Mouse (Mus musculus) liver, adult 10 weeks (tissue): Measurements from ENCODE around the gene Gm5624. TPM values are rescaled to one million over a fixed set of nuclear protein-coding genes. Genes with fewer than 3 reads are reported as not detected.

Experiments
- polyA plus RNA-seq: library from polyadenylated mRNA; stranded (reverse); fragments of 350-450 nt; fragmentation: Illumina TruSeq; extraction: RNeasy Lipid Tissue Mini Kit (QIAGEN cat#74804); gene quantifications from one replicate; pipeline ENCODE4 v1.2.3, GENCODE M21; 2014; ENCODE audit warnings: low read depth, low replicate concordance

Gene Gm5624
- polyA plus RNA-seq, result not detected

DNA sequence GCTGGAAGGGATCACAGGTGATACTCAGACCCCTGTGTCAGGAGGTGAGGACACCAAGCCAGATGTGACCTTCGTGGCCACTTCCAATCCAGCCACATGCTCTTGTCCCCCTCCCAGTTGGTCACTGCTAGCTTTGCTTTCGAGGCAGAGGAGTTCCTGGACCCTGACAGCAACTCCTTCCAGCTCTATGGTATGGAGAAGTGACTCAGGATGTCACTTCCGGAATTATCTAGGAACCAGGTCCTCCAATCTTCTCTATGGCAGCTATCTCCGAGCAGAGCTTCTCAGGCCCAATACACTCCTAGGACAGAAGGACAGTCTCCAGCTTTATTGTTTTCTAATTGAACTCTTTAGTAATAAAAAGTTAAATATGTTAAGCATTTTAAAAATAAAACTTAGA, at the start of gene Gm5624:
Gene Gm5624, minus strand, starts transcription at position 202 of the 400 bp plus-strand sequence.

GRCm38 (mm10) chr14:44582853-44583252, 44.9 kb downstream of the Gm5624 start, which contains the start of gene Gm8247:
Gene Gm8247 (plus strand): TSS chr14:44583153.

DNA sequence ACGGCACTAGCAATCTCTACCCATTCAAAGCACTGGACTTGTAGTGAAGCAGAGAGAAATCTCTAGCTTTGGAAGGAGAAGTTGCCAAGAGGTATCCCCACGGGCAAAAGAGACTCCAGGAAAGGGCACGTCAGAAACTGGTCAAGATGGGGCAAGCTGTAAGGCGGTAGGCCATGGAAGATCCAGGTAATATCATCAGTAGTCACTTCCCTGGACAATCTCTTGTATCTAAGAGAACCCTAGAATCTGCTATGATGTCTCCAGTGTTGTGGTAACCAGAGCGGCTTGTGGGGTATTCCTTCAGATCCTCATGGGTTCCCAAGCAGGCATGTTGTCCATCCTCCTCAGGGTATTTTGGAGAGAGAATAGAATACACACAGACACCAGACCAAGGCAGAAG, 109.8 kb downstream of the Gm5624 start, which contains the start of gene Gm17093:
Gene Gm17093, plus strand, starts transcription at position 301 of the 400 bp plus-strand sequence.

Other genes with a start within 250 kb of the Gm5624 start
- gene Gm3371, start 217.2 kb downstream of the Gm5624 start, polyA plus RNA-seq, result not detected
- not detected for gene Gm8232, start 194.3 kb downstream of the Gm5624 start, polyA plus RNA-seq
- not detected for gene BC061237, start 135.5 kb downstream of the Gm5624 start, polyA plus RNA-seq
- not detected for gene Gm17093, start 109.7 kb downstream of the Gm5624 start, polyA plus RNA-seq
- not detected for gene Gm8247, start 44.8 kb downstream of the Gm5624 start, polyA plus RNA-seq
- gene Gm8257, start 78.5 kb upstream of the Gm5624 start, polyA plus RNA-seq, result not detected
- not detected for gene Gm8267, start 122.4 kb upstream of the Gm5624 start, polyA plus RNA-seq
- not detected for gene Ptgdr, start 231.4 kb upstream of the Gm5624 start, polyA plus RNA-seq